Mouse (Mus musculus) midbrain, embryonic 16.5 days (tissue): Measurements from ENCODE around the gene Lamtor4. TPM values are rescaled to one million over a fixed set of nuclear protein-coding genes. Genes with fewer than 3 reads are reported as not detected.

Source experiments
- ATAC-seq: fragments of 200-750 bp; cut with Nextera tagmentation; 2 replicates; pipeline ENCODE4 v1.8.0; 2017; ENCODE audit warnings: moderate TSS enrichment
- H3K27ac ChIP-seq: fragments of 300-500 bp; sonication (generic); 2 replicates; pipeline ENCODE4 v1.5.1; 2014; ENCODE audit warnings: mild to moderate bottlenecking, low read length, mixed read lengths
- H3K27me3 ChIP-seq: fragments of 300-500 bp; sonication (generic); 2 replicates; pipeline ENCODE4 v1.6.1; 2014; ENCODE audit warnings: low read depth, low read length, mixed read lengths; ENCODE audit not compliant: control insufficient read depth, insufficient read depth
- H3K36me3 ChIP-seq: fragments of 300-500 bp; sonication (generic); 2 replicates; pipeline ENCODE4 v1.6.1; 2014; ENCODE audit warnings: mild to moderate bottlenecking, low read length, moderate library complexity, mixed read lengths; ENCODE audit not compliant: control insufficient read depth, insufficient read depth
- H3K4me1 ChIP-seq: fragments of 300-500 bp; sonication (generic); 2 replicates; pipeline ENCODE4 v1.6.1; 2014; ENCODE audit warnings: mild to moderate bottlenecking, low read length, mixed read lengths; ENCODE audit not compliant: control insufficient read depth, insufficient read depth
- H3K4me2 ChIP-seq: fragments of 300-500 bp; sonication (generic); 2 replicates; pipeline ENCODE4 v1.6.1; 2014; ENCODE audit warnings: mild to moderate bottlenecking, low read length, mixed read lengths
- H3K4me3 ChIP-seq: fragments of 300-500 bp; sonication (generic); 2 replicates; pipeline ENCODE4 v1.5.1; 2014; ENCODE audit warnings: low read depth, mild to moderate bottlenecking, low read length, moderate library complexity, mixed read lengths
- H3K9ac ChIP-seq: fragments of 300-500 bp; sonication (generic); 2 replicates; pipeline ENCODE4 v1.6.1; 2014; ENCODE audit warnings: low read depth, low read length, mixed read lengths
- H3K9me3 ChIP-seq: fragments of 300-500 bp; sonication (generic); replicated peaks from 2 replicates; pipeline ENCODE4 v1.6.1; 2014; ENCODE audit warnings: mild to moderate bottlenecking, low read length, mixed read lengths; ENCODE audit not compliant: control insufficient read depth, poor library complexity, severe bottlenecking
- WGBS: fragments of 180-500 bp; shearing (Covaris S2); extraction: QIAGEN DNeasy Blood & Tissue Kit; methylation state at CpG from one replicate; pipeline ENCODE4 v1.1.7; 2014; 5-methylcytosine and 5-hydroxymethylcytosine counted together
- polyA plus RNA-seq: library from polyadenylated mRNA; unstranded; fragments of >200 nt; fragmentation: Nextera tagmentation; extraction: Ambion mirVana; gene quantifications from 2 replicates; pipeline ENCODE4 v1.2.1, GENCODE M21; 2015

The Lamtor4 gene
- polyA plus RNA-seq, 1 experiment from 2014 or later = 101 TPM

DNA sequence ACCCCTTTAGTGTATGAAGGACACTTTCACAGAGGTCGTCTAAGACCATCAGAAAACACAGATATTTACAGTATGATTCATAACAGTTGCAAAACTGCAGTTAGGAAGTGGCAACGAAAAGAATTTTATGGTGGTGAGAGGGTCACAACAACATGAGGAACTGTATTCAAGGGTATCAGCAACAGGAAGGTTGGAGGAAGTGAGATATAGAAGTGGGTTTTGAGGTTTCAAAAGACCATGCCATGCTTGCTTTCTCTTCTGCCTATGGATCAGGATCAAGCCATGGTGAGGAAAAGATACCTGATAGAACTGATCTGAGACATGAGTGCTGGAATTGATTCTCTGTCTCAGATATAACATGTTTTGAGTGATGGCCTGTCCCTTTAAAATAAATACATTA lies 27.9 kb upstream of the Lamtor4 start:
- no peak overlapping the region for H3K4me2 ChIP-seq
- WGBS = 80% methylated on average over 2 of the region's 2 CpGs

DNA sequence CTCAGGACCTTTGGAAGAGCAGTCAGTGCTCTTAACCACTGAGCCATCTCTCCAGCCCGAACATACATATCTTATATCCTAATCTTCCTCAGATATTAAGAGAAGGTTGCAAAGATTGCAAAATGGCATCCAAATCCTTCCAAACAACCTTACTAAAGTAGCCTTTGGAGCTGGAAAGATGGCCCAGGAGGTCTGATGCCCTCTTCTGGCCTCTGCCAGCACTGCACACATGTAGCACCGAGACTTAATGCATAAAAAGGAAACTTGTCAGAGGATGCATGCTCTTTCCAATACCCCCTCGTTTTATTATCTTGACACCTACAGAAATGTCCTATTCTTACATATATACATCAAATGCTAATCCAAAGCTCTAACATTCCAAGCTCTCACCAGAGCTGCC lies 27.3 kb upstream of the Lamtor4 start:
- no peak for ATAC-seq
- Histone ChIP-seq H3K9me3 (no peaks in the 10 kb centered on the region), H3K27me3 (no peaks in the 10 kb centered on the region), H3K4me1 (no peaks in the 10 kb centered on the region), H3K36me3 (no peaks in the 10 kb centered on the region), H3K27ac (no peak overlapping the region), H3K4me2 (no peak overlapping the region), H3K4me3 (no peak overlapping the region), H3K9ac (no peak overlapping the region)
- WGBS = 67% methylated on average over 3 of the region's 3 CpGs

More for the DNA sequence above, 27.9 kb upstream of the Lamtor4 start:
- Histone ChIP-seq H3K27me3 (no peaks in the 10 kb centered on the region), H3K36me3 (no peaks in the 10 kb centered on the region), H3K27ac (no peak overlapping the region), H3K9me3 (no peaks in the 10 kb centered on the region), H3K9ac (no peak overlapping the region), H3K4me1 (no peaks in the 10 kb centered on the region), H3K4me3 (no peak overlapping the region)
- no peak for ATAC-seq

DNA sequence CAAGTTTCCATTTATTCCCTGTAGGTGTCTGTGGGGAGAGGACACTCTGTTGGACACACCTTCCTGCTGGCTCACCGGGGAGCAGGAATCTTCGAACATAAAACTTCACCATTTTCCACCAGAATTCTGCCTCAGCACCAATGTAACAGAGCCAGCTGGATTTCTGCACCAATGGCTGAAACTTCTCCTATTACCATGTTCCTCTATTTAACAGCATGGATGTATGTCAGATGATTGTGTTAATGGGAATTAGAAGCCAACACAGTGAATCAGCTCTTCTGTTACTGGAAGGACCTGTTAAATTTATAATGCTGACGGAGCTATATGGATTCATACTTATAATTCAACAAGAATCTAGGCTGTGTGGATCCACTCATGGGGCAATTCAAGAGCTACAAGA lies 25.8 kb upstream of the Lamtor4 start:
- Histone ChIP-seq H3K27me3 (no peaks in the 10 kb centered on the region), H3K36me3 (no peaks in the 10 kb centered on the region), H3K9me3 (no peaks in the 10 kb centered on the region), H3K4me1 (no peaks in the 10 kb centered on the region), H3K4me3 (no peak overlapping the region), H3K27ac (no peak overlapping the region), H3K4me2 (no peak overlapping the region), H3K9ac (no peak overlapping the region)
- WGBS = 93% methylated on average over 3 of the region's 3 CpGs
- ATAC-seq = no peak

DNA sequence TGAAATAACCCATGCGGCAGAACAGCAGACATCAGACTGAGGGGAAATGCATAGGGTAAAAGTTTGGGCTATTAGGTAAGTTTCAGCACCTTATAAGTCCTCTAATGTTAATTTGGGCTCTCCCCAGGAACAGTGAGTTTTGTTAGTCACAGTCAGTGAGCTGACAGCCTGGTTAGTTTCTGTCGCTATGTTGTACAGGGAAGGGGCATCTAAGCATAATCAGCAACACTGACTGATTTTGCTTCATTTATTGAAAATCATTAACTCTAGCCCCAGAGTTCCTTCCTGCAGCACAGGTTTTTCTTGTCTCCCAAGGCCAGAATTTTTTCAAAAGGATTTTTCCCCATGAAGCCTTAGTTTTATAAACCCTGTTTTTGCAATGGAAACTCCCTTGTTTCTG lies 21.5 kb upstream of the Lamtor4 start:
- no peaks in the 10 kb centered on the region for H3K9me3 ChIP-seq
- H3K4me3 ChIP-seq = no peak overlapping the region
- H3K4me1 ChIP-seq = no peaks in the 10 kb centered on the region
- no peaks in the 10 kb centered on the region for H3K36me3 ChIP-seq
- ATAC-seq = no peak
- H3K9ac ChIP-seq = no peak overlapping the region
- no peaks in the 10 kb centered on the region for H3K27me3 ChIP-seq
- no peak overlapping the region for H3K4me2 ChIP-seq
- 87% methylated on average over 2 of the region's 2 CpGs for WGBS
- H3K27ac ChIP-seq = no peak overlapping the region

DNA sequence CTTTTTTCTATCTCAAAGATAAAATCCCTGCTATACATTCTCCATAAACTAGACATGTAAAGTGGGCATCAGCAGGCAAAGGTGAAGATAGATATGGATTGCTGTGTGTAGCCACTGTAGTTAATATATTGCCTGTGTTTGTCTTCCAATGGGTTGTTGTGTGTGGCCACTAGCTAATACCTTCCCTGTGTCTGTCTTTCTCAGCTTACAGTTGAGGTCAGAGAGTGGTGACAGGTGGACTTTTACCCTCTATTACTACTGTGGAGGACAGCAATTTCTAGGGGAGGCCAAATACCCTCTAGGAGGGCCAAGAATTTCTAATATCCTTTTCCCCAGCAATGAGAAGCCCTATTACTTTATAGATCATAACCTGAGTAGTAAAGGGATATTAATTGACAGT lies 21.1 kb upstream of the Lamtor4 start:
- Histone ChIP-seq H3K4me3 (no peak overlapping the region), H3K4me1 (no peaks in the 10 kb centered on the region), H3K9me3 (no peaks in the 10 kb centered on the region), H3K9ac (no peak overlapping the region), H3K27ac (no peak overlapping the region), H3K36me3 (no peaks in the 10 kb centered on the region), H3K27me3 (no peaks in the 10 kb centered on the region), H3K4me2 (no peak overlapping the region)
- no peak for ATAC-seq

DNA sequence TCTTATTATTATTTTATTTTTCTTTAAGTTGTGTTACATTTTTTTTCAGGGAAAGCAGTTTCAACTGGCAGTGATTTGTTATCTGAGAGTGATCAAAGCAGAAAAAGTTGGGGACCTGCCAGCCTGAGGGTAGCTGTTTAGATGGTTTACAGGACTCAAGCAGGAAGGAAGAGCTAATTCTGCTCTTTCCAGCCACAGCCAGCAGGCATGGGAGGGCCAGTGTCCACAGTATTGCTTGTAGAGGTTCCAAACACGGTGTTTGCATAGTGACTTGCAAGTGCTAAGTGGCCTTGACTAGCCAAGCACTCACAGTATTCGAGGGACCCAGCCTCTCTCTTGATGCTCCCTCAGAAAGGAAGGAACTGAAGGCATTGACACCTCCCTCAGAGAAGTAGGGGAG lies 13.8 kb upstream of the Lamtor4 start:
- H3K27ac ChIP-seq = no peak overlapping the region
- WGBS = 32% methylated on average over 2 of the region's 2 CpGs

DNA sequence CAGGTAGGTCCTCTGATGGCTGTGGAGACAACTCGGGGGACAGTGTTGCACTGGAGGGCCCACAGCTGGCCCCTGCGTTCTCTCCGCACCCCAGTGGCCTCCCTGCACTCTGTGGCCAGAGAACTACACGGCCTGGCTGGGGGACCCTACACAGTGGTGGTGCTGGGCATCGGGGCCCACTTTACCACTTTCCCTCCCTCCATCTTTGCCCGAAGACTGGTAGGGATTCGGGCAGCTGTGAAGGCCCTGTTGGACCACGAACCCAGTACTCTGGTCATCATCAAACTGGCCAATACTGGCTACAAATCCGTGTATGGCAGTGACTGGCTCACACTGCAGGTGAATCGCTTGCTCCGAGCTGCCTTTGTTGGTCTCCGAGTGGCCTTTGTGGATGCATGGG lies 4.1 kb upstream of the Lamtor4 start:
- H3K27me3 ChIP-seq = no peaks in the 10 kb centered on the region
- H3K27ac ChIP-seq = no peak overlapping the region
- ATAC-seq = no peak
- no peak overlapping the region for H3K4me3 ChIP-seq
- 84% methylated on average over 12 of the region's 12 CpGs for WGBS
- no peaks in the 10 kb centered on the region for H3K9me3 ChIP-seq
- H3K9ac ChIP-seq = no peak overlapping the region
- H3K36me3 ChIP-seq = no peaks in the 10 kb centered on the region
- H3K4me1 ChIP-seq = peaks cover 6% of the 10 kb centered on the region
- H3K4me2 ChIP-seq = no peak overlapping the region

More for the DNA sequence above, 13.8 kb upstream of the Lamtor4 start:
- H3K4me3 ChIP-seq = no peak overlapping the region
- H3K27me3 ChIP-seq = no peaks in the 10 kb centered on the region
- no peaks in the 10 kb centered on the region for H3K9me3 ChIP-seq
- no peaks in the 10 kb centered on the region for H3K4me1 ChIP-seq
- no peak for ATAC-seq
- no peaks in the 10 kb centered on the region for H3K36me3 ChIP-seq
- H3K9ac ChIP-seq = no peak overlapping the region
- H3K4me2 ChIP-seq = no peak overlapping the region

DNA sequence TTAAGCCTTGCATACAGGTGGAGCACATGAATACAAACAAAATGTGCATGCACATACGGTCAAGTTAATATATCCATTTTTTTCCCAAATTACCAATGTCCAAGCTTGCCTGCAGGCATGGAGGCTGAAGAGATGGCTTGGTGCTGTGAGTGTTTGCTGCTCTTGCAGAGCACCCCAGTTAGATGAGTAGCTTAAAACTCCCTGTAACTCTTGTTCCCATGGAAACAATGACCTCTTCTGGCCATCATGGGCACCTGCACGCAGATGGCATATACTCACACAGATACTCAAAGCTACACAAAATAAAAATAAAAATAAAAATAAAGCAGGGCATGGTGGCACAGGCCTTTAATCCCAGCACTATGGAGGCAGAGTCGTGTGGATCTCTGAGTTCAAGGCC lies 2.2 kb upstream of the Lamtor4 start:
- Histone ChIP-seq H3K4me1 (peaks cover 15% of the 10 kb centered on the region), H3K9me3 (no peaks in the 10 kb centered on the region), H3K4me3 (no peak overlapping the region), H3K36me3 (no peaks in the 10 kb centered on the region), H3K9ac (no peak overlapping the region), H3K4me2 (no peak overlapping the region), H3K27ac (no peak overlapping the region), H3K27me3 (no peaks in the 10 kb centered on the region)
- ATAC-seq = no peak
- WGBS = 95% methylated on average over 3 of the region's 3 CpGs

DNA sequence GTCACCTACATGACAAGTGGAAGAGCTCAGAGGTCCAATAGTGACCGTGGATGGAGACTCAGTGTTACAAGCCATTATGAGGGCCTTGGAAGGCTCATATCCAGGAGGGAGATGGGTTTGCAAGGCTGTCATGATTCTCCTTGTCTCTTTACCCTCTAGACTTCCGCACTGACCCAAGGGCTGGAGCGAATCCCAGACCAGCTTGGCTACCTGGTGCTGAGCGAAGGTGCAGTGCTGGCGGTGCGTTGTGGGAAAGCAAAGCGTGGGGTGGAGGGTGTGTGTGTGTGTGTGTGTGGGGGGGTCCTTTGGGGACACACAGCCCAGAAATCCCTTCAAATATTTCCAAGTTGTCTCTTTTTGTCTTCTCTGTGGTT lies 799 bp downstream of the Lamtor4 start:
- no peak for ATAC-seq
- Histone ChIP-seq H3K27ac (peak overlapping the region; percentile 90), H3K4me2 (peak overlapping the region; percentile 75), H3K9ac (peak overlapping the region; percentile 85), H3K4me1 (peaks cover 15% of the 10 kb centered on the region), H3K4me3 (peak overlapping the region; percentile 71), H3K9me3 (no peaks in the 10 kb centered on the region), H3K27me3 (no peaks in the 10 kb centered on the region), H3K36me3 (peaks cover 13% of the 10 kb centered on the region; the same call in 1 of the 2 replicates)
- WGBS = 24% methylated on average over 7 of the region's 7 CpGs
